Mouse (Mus musculus) right cerebral cortex, postnatal 14 days (tissue): ENCODE data around the gene Gm49405.
"Not testable (repeated sequence)": the region's sequence is repeated elsewhere in the genome, so short reads cannot be mapped to it uniquely, and the experiment has no call there.

Experiments used
- DNase-seq: peaks from one replicate; pipeline ENCODE4 v3.0.0; 2022

Gene Gm49405

DNA sequence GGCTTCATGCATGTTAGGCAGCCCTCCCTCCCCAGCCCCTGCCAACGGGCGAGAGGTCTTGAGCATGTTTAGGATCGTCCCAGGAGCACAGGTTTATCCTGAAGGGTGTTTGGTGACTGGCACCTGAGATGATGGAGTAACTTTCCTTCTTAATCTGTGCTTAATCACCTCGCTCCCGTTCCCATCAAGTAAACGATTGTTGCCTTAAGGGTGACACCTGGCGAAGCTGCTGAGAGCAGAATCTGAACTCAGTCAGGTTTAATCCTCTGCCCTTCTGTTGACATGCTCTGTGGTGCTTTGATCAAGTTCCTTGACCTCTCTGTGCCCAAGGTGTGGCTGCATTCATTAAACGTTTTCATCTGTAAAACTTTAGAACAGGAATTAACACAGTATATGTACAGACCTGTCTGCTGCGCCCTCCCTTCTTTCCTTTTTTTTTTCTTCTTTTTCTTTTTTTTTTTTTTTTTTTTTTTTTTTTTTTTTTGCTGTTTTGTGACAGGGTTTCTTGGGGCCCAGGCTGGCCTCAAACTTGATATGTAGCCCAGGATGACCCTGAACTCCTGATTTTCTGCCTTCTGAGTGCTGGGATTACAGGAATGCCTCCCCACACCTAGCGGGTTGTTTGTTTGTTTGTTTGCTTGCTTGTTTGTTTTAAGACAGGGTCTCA lies 17.6 kb downstream of the Gm49405 start:
- DNase-seq: no peak

DNA sequence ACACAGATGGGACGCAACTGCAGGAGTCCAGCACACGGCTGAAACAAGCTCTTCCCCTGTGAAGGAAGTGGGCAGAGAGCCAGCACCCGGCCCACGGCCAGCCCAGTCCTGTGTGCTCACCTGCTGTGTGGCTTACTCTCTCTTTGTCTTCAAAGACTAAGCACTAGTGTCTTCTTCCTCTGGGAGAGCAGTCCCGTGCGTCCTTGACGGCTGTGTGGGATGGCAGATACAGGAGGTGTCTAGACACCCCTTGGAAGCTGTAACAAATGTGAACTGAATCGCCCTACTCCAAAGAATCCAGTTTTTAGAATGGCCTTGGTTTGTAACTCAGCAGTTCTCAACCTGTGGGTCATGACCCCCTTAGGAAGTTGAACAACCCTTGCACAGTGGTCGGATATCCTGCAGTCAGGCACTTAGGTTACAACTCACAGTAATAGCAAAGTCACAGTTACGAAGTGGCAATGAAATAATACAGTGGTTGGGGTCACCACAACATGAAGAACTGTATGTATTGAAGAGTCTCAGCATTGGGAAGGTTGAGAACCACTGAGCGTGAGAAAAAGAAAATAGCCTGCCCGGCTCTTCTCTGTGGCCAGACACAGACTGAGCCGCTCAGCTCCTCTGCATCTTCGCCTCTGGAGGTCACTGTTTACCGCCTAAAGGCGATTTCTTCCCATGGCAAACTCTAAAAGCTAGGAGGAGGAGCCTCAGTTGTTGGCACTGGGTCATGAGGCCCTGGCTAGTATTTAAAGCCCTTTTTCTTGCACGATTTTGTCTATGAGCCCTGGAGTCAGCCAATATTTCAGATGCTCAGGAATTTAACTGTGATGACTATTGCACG lies 18.5 kb downstream of the Gm49405 start:
- peak; percentile 63 for DNase-seq

DNA sequence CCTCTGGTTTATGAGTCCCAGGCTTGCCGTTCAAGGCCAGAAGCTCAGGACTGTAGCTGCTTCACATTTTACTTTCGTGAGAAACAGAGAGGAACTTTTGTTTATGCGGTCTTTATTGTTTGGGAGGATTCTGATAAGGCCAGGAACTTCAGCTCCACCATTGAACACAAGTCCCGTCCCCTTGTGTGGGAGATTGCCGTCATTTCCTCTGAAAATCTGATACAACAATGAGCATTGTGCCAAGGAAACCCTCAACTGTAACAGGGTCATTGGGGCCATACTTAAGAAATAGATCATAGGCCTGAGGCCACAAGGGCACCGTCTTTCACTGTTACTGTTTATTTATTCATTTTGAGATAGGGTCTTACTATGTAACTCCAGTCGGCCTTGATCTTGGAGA lies 22.8 kb downstream of the Gm49405 start:
- no peak for DNase-seq

DNA sequence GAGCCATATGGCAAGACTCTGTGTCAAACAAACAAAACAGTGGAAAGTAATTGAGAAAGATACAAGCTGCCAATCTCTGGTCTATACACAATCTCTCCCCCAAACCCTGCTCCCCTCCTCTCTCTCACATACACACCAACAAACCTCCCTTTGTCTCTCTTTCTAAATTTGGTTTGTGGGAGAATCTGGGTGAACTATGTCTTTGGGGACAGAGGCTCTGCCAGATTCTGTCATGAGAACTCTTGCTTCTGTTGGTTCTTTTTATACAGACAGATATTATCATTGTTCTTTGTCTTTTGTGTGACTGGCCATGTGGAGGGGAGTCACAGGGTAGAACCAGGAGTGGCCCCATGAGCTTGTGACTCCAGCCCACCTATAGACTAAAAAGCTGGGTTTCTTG lies 27.1 kb downstream of the Gm49405 start:
- DNase-seq: no peak

DNA sequence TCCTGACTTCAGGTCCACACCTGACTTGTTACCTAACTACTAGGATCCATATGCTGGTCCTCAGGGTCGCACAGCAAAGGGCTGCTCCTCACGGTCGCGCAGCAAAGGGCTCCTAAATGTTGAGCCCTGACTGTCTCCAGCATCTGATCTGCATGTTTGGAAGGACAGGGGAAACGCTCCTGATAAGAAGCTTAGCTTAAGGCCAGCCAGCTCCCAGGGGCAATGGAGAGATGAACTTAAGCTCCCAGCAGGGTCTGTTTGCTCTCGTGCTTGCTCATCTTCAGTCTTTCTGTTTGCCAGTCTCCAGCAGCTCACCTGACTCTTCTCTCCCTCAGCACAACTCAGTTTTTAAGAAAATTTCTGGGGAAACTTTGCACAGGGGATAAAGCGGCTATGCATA lies 32.2 kb downstream of the Gm49405 start:
- DNase-seq: no peak

DNA sequence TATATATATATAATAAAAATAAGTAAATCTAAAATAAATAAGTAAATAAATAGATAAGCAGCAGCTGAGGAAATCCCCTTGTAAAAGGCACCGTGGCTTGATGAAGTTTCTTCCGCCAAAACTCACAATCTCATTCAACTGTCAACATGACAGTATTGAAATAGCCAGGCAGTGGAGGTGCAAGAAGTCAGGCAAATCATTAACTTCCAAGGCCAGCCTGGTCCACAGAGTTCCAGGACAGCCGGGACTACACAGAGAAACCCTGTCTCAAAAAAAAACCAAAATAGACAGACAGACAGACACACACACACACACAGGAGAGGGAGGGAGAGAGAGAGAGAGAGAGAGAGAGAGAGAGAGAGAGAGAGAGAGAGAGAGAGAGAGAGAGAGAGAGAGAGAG lies 32.9 kb downstream of the Gm49405 start:
- no peak for DNase-seq

DNA sequence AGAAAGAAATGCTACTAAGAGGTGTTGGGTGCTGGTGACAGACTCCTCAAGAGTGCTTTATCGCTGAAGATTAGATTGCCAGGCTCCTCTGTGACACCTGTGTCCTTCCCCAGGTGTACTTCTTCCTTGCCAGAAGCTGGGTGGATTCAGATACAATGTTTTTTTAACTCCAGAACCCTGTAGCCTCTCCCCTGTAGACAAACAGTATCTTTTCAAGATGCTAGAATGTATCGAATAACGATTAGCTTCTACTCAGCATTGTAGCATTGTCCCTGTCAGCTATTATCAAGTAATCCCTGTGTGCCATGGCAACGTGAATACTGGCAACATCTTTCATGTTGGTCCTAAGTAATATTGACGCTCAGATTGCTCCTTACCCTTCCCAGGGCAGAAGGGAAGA lies 33.3 kb downstream of the Gm49405 start:
- no peak for DNase-seq

DNA sequence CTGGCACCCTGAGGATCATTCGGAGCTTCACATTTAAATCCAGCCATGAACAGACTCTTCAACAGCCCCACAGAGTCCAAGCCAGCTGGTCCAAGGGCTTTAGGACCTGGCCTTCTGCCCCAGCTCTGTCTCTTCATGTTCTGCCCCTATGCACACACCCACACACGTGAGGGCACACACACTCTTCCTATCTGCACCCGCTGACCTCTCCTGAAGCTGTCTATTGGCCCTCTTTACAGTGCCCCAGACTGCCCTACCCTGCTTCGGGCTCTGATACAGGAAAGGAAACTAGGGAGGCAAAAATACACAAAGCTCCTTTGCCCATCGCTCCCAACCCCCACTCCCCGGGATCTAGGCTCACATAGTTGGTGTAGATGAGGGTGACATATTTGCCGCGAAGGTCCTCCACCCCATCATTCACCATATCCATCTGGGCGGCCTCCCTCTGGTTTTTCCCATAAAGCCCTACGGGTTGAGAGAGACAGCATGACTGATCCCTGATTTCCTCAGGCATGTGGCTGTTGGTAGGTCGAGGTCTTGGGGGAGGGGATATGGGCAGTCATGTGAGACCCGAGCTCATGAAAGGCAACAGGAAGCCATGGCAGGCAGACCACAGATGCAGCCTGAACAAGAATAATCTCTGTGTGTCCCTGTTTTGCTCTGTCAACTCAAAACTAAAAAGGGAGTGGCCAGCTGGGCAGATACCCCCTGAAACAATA lies 36.1 kb downstream of the Gm49405 start:
- DNase-seq: no peak

DNA sequence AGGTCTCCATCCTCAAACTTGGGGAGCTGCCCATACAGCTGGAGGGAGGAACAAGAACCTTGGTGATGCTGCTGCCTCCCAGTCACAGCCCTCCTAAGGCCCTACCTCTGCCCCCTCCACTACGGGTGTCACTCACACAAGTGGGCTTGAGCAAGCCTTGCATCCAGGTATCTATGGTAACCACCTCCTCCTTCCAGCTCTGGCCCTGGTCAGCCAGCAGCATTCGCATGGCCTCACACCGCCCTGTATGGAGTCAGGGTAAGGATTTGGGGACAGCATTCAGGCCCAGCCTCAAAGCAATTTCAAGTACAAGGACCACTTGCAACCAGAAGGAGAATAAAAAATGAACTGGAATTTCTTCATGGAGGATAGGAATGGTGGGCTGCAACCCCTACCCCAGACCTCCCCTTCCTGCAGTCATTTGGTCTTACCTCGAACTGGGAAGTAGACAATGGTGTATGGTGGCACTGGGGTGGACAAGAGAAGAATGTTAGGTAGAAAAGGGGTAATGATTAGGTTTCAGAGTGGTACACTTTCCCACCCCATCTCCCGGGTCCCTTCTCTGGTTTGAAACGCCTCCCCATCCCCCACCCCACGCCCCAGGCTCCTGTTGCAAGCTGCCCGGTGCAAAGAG lies 36.8 kb downstream of the Gm49405 start:
- not testable (repeated sequence) for DNase-seq

DNA sequence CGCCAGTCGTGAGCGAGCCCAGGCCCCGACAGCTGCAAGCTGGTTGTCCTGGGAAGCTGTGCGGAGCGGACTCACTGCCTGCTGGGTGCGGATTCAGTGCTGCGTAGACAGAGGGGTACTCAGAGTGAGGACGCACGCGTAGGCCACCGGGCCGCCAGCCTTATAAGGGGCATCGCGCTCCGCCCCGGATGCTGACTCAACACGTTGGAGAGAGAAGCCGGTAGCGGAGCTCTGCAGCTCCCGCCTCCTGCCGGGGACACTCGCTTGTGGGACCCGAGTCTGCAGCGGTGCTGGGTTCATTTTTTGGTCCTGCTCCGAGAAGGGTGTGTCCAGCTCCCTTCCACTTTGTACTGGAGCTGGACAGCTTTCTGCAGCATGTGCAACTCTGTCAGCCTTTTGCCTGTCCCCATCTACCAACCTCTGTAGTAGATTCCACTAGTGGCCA lies 37.4 kb downstream of the Gm49405 start, which contains the start of gene Gstp1:
Gene Gstp1, minus strand, starts transcription at position 198 of the 445 bp plus-strand sequence.
- DNase-seq: peak; percentile 84

DNA sequence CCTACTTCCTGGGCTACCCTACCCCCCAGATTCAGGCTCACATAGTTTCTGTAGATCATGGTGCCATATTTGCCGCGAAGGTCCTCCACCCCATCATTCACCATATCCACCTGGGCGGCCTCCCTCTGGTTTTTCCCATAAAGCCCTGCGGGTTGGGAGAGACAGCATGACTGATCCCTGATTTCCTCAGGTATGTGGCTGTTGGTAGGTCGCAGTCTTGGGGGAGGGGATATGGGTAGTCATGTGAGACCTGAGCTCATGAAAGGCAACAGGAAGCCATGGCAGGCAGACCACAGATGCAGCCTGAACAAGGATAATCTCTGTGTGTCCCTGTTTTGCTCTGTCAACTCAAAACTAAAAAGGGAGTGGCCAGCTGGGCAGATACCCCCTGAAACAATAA lies 40.5 kb downstream of the Gm49405 start:
- DNase-seq: not testable (repeated sequence)

DNA sequence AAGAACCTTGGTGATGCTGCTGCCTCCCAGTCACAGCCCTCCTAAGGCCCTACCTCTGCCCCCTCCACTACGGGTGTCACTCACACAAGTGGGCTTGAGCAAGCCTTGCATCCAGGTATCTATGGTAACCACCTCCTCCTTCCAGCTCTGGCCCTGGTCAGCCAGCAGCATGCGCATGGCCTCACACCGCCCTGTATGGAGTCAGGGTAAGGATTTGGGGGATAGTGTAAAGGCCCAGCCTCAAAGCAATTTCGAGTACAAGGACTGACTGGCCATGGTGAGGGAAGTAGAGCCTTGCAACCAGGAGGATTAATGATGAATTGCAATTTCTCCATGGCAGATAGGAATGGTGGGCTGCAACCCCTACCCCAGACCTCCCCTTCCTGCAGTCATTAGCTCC lies 41.1 kb downstream of the Gm49405 start:
- DNase-seq: not testable (repeated sequence)

DNA sequence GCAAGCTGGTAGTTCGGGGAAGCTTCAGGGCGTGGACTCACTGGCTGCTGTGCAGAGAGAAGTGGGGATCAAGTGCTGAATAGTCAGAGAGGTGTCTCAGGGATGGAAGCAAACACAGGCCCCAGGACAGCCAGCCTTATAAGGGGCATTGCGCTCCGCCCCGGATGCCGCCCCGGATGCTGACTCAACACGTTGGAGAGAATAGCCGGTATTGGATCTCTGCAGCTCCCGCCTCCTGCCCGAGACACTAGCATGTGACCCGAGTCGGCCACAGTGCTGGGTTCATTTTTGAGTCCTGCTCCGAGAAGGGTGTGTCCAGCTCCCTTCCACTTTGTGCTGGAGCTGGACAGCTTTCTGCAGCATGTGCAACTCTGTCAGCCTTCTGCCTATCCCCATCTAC lies 41.7 kb downstream of the Gm49405 start:
- no peak for DNase-seq

DNA sequence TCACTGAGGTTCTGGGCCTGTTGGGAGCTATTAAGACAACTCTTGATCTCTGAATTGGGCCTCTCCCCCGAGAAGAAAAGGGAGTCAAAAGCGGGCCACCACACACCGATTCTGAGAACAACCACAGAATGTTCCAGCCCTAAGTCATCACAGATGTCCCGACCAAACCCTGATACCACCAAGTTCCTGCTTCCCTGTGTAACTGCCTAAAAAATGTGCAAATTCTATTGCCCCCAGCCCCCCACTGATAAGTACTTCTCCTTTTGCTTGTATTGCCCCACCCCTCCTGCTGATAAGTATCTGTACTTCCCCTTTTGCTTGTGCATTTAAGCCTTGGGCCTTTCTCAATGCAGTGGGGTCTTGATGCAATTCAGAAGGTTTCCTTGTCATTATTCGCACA lies 43.7 kb downstream of the Gm49405 start:
- not testable (repeated sequence) for DNase-seq

DNA sequence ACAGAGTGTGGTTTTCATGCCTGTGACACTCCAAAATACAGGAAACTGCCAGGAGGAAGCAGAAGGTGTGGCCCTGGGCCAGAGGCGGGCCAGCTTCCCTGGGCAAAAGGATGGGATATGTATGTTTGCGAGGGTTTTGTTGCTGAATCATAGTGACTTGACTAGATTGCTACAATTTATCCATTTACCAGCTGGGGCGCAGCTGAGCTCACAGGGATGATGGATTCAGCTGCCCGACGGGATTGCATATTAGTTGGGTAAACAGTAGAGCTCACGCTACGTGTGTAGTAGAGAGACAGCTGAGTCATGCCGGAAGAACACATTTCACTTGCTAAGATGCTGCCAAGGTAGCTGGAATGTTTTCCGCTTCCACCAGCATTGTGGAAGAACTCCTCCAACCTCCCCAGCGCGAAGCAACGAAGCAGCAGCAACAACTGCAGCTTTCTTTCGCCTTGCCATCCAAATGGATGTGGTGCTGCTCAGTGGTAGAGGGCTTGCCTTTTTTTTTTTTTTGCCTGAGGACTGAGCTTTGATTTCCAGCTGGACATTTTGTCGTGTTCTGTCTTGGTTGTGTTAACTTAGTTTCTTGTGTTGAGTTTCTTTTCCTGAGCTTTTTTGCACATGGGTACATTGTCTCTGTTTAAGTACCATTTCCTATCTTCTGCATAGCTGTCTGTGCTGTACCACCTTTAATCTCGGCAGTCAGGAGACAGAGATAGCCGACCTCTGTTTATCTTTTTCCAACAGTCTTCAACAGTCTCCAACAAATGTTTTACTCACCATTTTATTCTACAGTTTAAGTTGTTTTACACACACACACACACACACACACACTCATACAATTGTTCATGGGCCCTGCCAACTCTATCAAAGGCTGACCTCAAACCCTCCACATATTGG lies 45.8 kb downstream of the Gm49405 start, which contains the start of gene Gstp2:
Gene Gstp2, minus strand, starts transcription at position 58 of the 900 bp plus-strand sequence.
- DNase-seq: peak; percentile 71

DNA sequence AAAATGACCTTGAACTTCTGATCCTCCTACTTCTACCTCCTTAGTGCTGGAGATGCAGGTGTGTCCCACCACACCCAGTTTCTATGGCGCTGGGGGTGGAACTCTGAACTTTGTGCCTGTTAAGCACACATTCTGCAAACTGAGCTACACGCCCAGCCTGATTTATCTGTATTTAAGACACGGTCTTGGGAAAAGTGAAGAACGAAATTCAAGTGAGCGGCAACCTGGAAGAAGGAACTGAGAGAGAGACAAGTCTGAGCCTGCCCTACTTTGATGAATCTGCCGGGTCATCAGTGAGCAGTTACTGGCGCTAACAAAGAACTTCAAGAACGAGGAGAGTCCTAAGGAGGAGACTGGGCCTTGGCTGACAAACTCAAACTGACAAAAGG lies 46.4 kb downstream of the Gm49405 start:
- DNase-seq: no peak

DNA sequence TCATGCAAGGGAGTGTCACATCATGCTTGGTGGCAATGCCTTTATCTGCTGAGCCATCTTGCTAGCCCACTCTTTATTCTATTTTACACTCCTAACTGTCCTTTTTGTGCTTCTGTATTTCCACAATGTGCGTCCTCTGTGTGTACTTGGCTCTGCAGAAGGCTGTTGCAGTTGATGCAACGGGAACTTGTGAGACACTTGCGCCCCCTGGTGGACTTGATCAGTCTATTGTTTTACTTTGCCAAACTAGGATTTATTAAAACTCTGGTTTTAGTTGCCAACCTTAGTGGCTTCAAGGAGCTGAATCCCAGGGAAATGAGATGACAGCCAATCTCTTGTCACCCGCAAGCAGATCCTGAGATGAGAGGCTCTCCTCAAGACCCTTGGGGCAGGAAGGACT lies 47.4 kb downstream of the Gm49405 start:
- peak; percentile 84 for DNase-seq

DNA sequence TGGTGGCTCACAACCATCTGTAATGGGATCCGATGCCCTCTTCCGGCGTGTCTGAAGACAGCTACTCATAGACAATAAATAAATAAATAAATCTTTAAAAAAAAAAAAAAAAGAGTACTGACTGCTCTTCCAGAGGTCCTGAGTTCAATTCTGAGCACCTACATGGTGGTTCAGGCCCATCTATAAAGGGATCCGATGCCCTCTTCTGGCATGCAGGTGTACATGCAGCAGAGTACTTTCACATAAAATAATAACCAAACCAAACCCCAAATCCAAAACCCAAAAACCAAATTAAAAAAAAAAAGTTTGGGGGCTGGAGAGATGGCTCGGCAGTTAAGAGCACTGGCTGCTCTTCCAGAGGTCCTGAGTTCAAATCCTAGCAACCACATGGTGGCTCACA lies 48.6 kb downstream of the Gm49405 start:
- not testable (repeated sequence) for DNase-seq

DNA sequence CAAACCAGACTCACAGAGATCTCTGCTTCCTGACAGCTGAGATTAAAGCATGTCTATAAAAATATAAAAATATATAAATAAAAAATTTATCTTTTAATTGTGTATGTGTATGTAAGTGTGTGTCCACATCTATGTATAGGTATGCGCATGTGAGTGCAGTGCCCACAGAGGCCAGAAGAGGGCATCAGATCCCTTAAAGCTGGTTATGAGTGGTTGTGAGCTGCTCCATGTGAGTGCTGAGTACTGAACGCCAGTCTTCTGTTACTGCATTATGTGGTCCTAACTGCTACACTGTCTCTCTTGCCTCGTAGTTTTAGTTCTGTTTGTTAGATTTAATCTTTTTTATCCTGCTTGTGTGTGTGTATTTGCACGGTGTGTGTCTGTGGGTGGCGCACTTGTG lies 50.6 kb downstream of the Gm49405 start:
- DNase-seq: no peak

DNA sequence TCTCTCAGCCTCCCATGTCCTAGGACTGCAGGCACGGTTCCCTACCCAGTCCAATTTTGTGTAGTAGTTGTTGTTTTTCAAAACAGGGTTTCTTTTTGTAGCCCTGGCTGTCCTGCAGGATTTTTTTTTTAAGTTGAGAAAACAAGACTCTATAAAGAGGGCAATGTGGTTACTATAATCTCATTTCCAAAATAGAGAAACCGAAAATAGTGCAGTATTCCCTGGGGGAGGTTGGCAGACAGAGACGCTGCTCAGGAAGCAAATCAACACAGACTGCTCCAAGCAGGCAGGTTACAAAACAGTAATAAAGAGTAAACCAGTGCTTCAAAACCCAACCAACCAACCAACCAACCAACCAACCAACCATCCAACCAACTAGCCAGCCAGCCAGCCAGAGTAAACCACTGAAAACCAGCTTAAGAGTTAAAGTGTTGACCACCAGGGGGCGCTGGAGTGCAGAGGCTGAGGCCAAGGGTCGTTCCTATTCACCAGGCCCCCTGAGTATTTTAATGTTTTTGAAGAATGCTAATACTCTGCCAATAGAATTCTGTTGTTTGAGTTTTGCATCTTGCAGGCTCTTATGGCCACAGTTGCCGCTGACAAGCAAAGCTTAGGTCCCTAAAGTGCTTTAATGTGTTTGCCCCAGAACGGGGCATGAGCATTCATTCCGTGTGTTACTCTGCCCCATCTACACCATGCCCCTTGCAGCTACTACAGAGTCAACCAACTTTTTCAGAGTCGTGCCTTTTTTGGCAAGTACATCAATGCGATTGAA lies 51.5 kb downstream of the Gm49405 start:
- peak; percentile 69 for DNase-seq

DNA sequence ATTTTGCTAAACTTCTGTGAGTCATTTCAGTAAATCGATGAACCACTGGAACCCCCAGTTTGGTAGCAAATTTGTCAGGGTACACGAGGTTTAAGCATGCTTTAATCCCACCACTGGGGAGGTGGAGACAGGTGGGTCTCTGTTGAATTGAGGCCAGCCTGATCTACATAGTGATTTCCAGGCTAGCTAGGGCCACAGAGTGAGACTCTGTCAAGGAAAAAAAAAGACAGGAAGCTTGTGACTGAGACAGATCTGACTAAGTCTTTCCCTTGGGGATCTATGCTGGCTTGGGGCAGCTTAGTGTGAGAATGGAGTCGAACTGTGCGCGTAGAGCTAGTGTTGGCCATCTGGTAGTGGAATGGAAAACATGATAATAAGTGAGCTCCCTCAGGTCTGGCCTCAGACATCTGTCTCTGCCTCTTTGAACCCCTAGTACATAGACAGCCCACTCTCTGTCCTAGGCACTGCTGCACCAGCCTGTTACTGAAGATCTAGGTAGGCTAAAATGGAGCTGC lies 52.1 kb downstream of the Gm49405 start:
- DNase-seq: no peak
